Mouse (Mus musculus) limb, embryonic 14.5 days (tissue): ENCODE measurements around the gene Casp3. TPM values are rescaled to one million over a fixed set of nuclear protein-coding genes. Genes with fewer than 3 reads are reported as not detected.

Experiments
- ATAC-seq: fragments of 200-750 bp; cut with Nextera tagmentation; 2 replicates; pipeline ENCODE4 v1.8.0; 2017; ENCODE audit warnings: low read depth, moderate number of reproducible peaks, moderate TSS enrichment; ENCODE audit not compliant: low FRiP score
- DNase-seq: peaks from one replicate; pipeline ENCODE4 v3.0.0-alpha.2; 2015; ENCODE audit warnings: low spot score
- H3K27ac ChIP-seq: fragments of 300-500 bp; sonication (generic); replicated peaks from 2 replicates; pipeline ENCODE4 v1.5.1; 2014; ENCODE audit warnings: low read depth, mild to moderate bottlenecking, low read length, moderate library complexity, mixed read lengths
- H3K27me3 ChIP-seq: fragments of 300-500 bp; sonication (generic); 2 replicates; pipeline ENCODE4 v1.6.1; 2014; ENCODE audit warnings: low read length, mixed read lengths; ENCODE audit not compliant: control insufficient read depth, insufficient read depth
- H3K36me3 ChIP-seq: fragments of 300-500 bp; sonication (generic); 2 replicates; pipeline ENCODE4 v1.6.1; 2014; ENCODE audit warnings: mild to moderate bottlenecking, low read length, moderate library complexity, mixed read lengths; ENCODE audit not compliant: control insufficient read depth, insufficient read depth
- H3K4me1 ChIP-seq: fragments of 300-500 bp; sonication (generic); 2 replicates; pipeline ENCODE4 v1.6.1; 2014; ENCODE audit warnings: antibody characterized with exemption, low read length, mixed read lengths; ENCODE audit not compliant: control insufficient read depth, insufficient read depth
- H3K4me2 ChIP-seq: fragments of 300-500 bp; sonication (generic); replicated peaks from 2 replicates; pipeline ENCODE4 v1.6.1; 2014; ENCODE audit warnings: low read depth, mild to moderate bottlenecking, low read length, moderate library complexity; ENCODE audit not compliant: severe bottlenecking
- H3K4me3 ChIP-seq: fragments of 300-500 bp; sonication (generic); replicated peaks from 2 replicates; pipeline ENCODE4 v1.5.1; 2014; ENCODE audit warnings: low read length
- H3K9ac ChIP-seq: fragments of 300-500 bp; sonication (generic); 2 replicates; pipeline ENCODE4 v1.6.1; 2014; ENCODE audit warnings: mild to moderate bottlenecking, low read depth, low read length, moderate library complexity; ENCODE audit not compliant: severe bottlenecking
- H3K9me3 ChIP-seq: fragments of 300-500 bp; sonication (generic); 2 replicates; pipeline ENCODE4 v1.6.1; 2016; ENCODE audit warnings: low read length; ENCODE audit not compliant: control insufficient read depth
- POLR2A ChIP-seq: fragments of 200-500 bp; IDR thresholded peaks from 2 replicates; pipeline ENCODE4 v1.8.0; 2012; ENCODE audit warnings: inconsistent platforms, mild to moderate bottlenecking, moderate library complexity, borderline replicate concordance; ENCODE audit not compliant: insufficient read depth, insufficient read length; ENCODE audit errors: extremely low read depth
- WGBS: fragments of 180-500 bp; shearing (Covaris S2); extraction: QIAGEN DNeasy Blood & Tissue Kit; methylation state at CpG from one replicate; pipeline ENCODE4 v1.1.7; 2014; 5-methylcytosine and 5-hydroxymethylcytosine counted together
- polyA plus RNA-seq, 2 experiments: library from polyadenylated mRNA; depleted of rRNA in 1 of 2; stranded (reverse) in 1 of 2; unstranded in 1 of 2; fragments of >200 nt; fragmentation: Nextera tagmentation in 1 of 2; extraction: Ambion mirVana in 1 of 2; gene quantifications; 2 replicates each; pipeline versions ENCODE4 v1.2.1 to v1.2.3; 2012 to 2014

Gene Casp3
- polyA plus RNA-seq, 2 experiments, result 54.0 to 72.1 TPM

DNA sequence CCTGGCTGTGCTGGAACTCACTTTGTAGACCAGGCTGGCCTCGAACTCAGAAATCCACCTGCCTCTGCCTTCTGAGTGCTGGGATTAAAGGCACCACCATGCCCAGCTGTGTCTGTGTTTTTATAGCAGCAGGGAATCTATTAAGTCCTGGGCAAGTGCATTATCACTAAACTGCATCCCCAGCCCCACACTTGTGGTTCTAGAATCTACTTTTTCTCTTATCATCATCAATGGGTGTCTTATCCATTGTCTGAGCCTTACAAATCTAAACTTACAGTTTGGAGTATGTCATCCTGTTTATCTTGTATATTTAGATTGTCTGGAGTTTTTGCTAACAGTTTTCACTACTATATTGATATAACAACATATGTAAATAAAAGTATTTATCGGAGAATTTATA, 28.4 kb upstream of the Casp3 start:
- H3K4me3 ChIP-seq, result no peak overlapping the region
- no peak for TF ChIP-seq POLR2A
- 95% methylated on average over 2 of the region's 2 CpGs for WGBS
- H3K36me3 ChIP-seq, result peaks cover 6% of the 10 kb centered on the region
- DNase-seq, result no peak
- no peak overlapping the region for H3K27ac ChIP-seq
- no peaks in the 10 kb centered on the region for H3K4me1 ChIP-seq
- H3K9me3 ChIP-seq, result no peaks in the 10 kb centered on the region
- no peak overlapping the region for H3K4me2 ChIP-seq
- no peaks in the 10 kb centered on the region for H3K27me3 ChIP-seq
- no peak for ATAC-seq
- H3K9ac ChIP-seq, result no peak overlapping the region

DNA sequence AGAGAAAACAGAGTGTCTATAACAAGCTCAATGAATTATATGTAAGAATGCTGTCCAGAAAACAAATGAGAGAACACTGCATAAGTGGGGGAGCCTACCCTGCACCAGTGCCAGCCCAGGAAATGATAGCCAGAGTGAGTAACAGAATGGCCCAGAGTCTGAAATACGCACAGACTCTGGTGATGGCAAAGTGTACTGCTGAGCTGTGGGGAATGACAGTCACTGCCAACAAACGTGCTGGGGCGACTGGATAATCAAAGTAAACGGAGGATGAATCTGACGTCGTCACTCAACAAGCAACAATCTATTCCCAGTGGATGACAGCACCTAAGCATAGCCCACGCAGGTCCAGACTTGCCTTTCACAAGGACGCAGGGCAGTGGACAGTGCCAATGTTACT, 24.0 kb upstream of the Casp3 start:
- Histone ChIP-seq H3K4me3 (no peak overlapping the region), H3K9me3 (no peaks in the 10 kb centered on the region), H3K27ac (no peak overlapping the region), H3K4me2 (no peak overlapping the region), H3K9ac (no peak overlapping the region), H3K27me3 (no peaks in the 10 kb centered on the region), H3K4me1 (no peaks in the 10 kb centered on the region), H3K36me3 (peaks cover 7% of the 10 kb centered on the region)
- ATAC-seq (no peak), DNase-seq (no peak)
- no peak for TF ChIP-seq POLR2A
- 79% methylated on average over 8 of the region's 8 CpGs for WGBS

- Histone ChIP-seq H3K4me1 (no peaks in the 10 kb centered on the region), H3K9ac (no peak overlapping the region), H3K27ac (no peak overlapping the region), H3K4me3 (no peak overlapping the region), H3K4me2 (no peak overlapping the region), H3K9me3 (no peaks in the 10 kb centered on the region), H3K27me3 (no peaks in the 10 kb centered on the region), H3K36me3 (peaks cover 6% of the 10 kb centered on the region)
- WGBS, result 76% methylated on average over 2 of the region's 2 CpGs
- TF ChIP-seq POLR2A, result no peak
- no peak for DNase-seq
- ATAC-seq, result no peak
These were observed 23.3 kb upstream of the Casp3 start for GRCm38 (mm10) chr8:46593772-46594171.

- H3K4me1 ChIP-seq, result no peaks in the 10 kb centered on the region
- WGBS, result 88% methylated on average over 2 of the region's 2 CpGs
These were observed 21.5 kb upstream of the Casp3 start for GRCm38 (mm10) chr8:46595593-46595992.

GRCm38 (mm10) chr8:46596530-46596929, 20.6 kb upstream of the Casp3 start:
- no peak overlapping the region for H3K4me2 ChIP-seq
- DNase-seq (no peak), ATAC-seq (no peak)
- no peak overlapping the region for H3K4me3 ChIP-seq
- no peaks in the 10 kb centered on the region for H3K27me3 ChIP-seq
- H3K36me3 ChIP-seq, result peaks cover 6% of the 10 kb centered on the region
- H3K9me3 ChIP-seq, result no peaks in the 10 kb centered on the region
- peaks cover 7% of the 10 kb centered on the region; the same call in 1 of the 2 replicates for H3K4me1 ChIP-seq
- TF ChIP-seq POLR2A, result no peak
- 93% methylated on average over 2 of the region's 2 CpGs for WGBS
- no peak overlapping the region for H3K27ac ChIP-seq
- no peak overlapping the region for H3K9ac ChIP-seq

More at GRCm38 (mm10) chr8:46595593-46595992, 21.5 kb upstream of the Casp3 start:
- no peak overlapping the region for H3K9ac ChIP-seq
- H3K36me3 ChIP-seq, result peaks cover 6% of the 10 kb centered on the region
- DNase-seq, result no peak
- no peaks in the 10 kb centered on the region for H3K27me3 ChIP-seq
- no peak overlapping the region for H3K27ac ChIP-seq
- no peaks in the 10 kb centered on the region for H3K9me3 ChIP-seq
- no peak overlapping the region for H3K4me3 ChIP-seq
- no peak for ATAC-seq
- no peak for TF ChIP-seq POLR2A
- no peak overlapping the region for H3K4me2 ChIP-seq

- 73% methylated on average over 2 of the region's 2 CpGs for WGBS
- Histone ChIP-seq H3K4me1 (peaks cover 8% of the 10 kb centered on the region; the same call in 1 of the 2 replicates), H3K27me3 (no peaks in the 10 kb centered on the region), H3K9me3 (no peaks in the 10 kb centered on the region), H3K4me2 (no peak overlapping the region), H3K9ac (no peak overlapping the region), H3K4me3 (no peak overlapping the region), H3K27ac (no peak overlapping the region), H3K36me3 (peaks cover 6% of the 10 kb centered on the region)
- DNase-seq (no peak), ATAC-seq (no peak)
- TF ChIP-seq POLR2A, result no peak
These were observed 19.7 kb upstream of the Casp3 start for GRCm38 (mm10) chr8:46597411-46597810.
